Comparison of ENCODE assay signal across 23 mouse cellular contexts in genomic region chr6:66283521-66283920, GRCm38 (mm10).
"Had no signal": no experiment of that assay in that cellular context is flagged by ENCODE, and none has a peak within 500 bp of the region (broad histone marks: within the 10 kb centered on the region; RNA-seq: fewer than 3 reads in every experiment).

No protein-coding gene starts in this region.

- H3K27me3 ChIP-seq: heart, embryonic 12.5 days; hindbrain, embryonic 12.5 days; intestine, embryonic 15.5 days; limb, embryonic 13.5 days; limb, embryonic 15.5 days had no signal

- H3K9ac ChIP-seq: heart, embryonic 12.5 days; hindbrain, embryonic 12.5 days; hindbrain, embryonic 14.5 days; intestine, embryonic 15.5 days; limb, embryonic 13.5 days; limb, embryonic 15.5 days had no signal

- H3K27ac ChIP-seq: heart, embryonic 10.5 days; hindbrain, embryonic 10.5 days; hindbrain, embryonic 12.5 days; hindbrain, embryonic 14.5 days; intestine, embryonic 15.5 days; layer of hippocampus, adult 2 months; left cerebral cortex, adult 2 months; limb, embryonic 13.5 days; limb, embryonic 15.5 days had no signal

- H3K4me1 ChIP-seq: heart, embryonic 10.5 days; heart, embryonic 12.5 days; hindbrain, embryonic 10.5 days; hindbrain, embryonic 12.5 days; intestine, embryonic 15.5 days; limb, embryonic 15.5 days had no signal

- H3K9me3 ChIP-seq: heart, embryonic 10.5 days; hindbrain, embryonic 12.5 days; intestine, embryonic 15.5 days; limb, embryonic 13.5 days; limb, embryonic 15.5 days had no signal

- ATAC-seq: hindbrain, embryonic 16.5 days; inflammation-experienced regulatory T-cells, adult 6 months; intestine, embryonic 15.5 days; intestine, postnatal 0 days had no signal

- H3K36me3 ChIP-seq: heart, embryonic 10.5 days; heart, embryonic 12.5 days; hindbrain, embryonic 10.5 days; hindbrain, embryonic 12.5 days; intestine, embryonic 15.5 days; limb, embryonic 13.5 days; limb, embryonic 15.5 days had no signal

- DNase-seq: gastrocnemius, postnatal 14 days; gastrocnemius, postnatal 36 days; heart, adult 18-20 months; heart, postnatal 10 days; heart, postnatal 4 days; kidney, adult 18-20 months; kidney, adult 8-10 months; kidney, postnatal 10 days; kidney, postnatal 25 days; kidney, postnatal 4 days had no signal

- H3K4me3 ChIP-seq: heart, embryonic 10.5 days; heart, embryonic 12.5 days; hindbrain, embryonic 10.5 days; hindbrain, embryonic 12.5 days; intestine, embryonic 15.5 days; layer of hippocampus, adult 2 months; left cerebral cortex, adult 2 months; limb, embryonic 13.5 days; limb, embryonic 15.5 days had no signal

- H3K4me2 ChIP-seq: heart, embryonic 12.5 days; hindbrain, embryonic 12.5 days; hindbrain, embryonic 14.5 days; intestine, embryonic 15.5 days; limb, embryonic 13.5 days; limb, embryonic 15.5 days had no signal
